In genomic region chr2:75224443-75224842, GRCm38 (mm10) we compare ENCODE assay signal across 8 mouse cellular contexts.
A peak's percentile ranks its signal among the peaks of the same experiment; 100 is the strongest.
DNase-seq lines count a peak whose midpoint lies in the region; ATAC-seq lines count a peak whose summit lies in the region.

No protein-coding gene starts in this region.

- no peak overlapping the region for H3K9ac ChIP-seq in heart, embryonic 14.5 days (ENCODE audit: low read length)

- no peaks in the 10 kb centered on the region for H3K36me3 ChIP-seq in heart, embryonic 14.5 days (ENCODE audit: control insufficient read depth, insufficient read depth, low read length)

- no peak overlapping the region for H3K4me2 ChIP-seq in heart, embryonic 14.5 days (ENCODE audit: low read length)

- H3K4me1 ChIP-seq in heart, embryonic 14.5 days (ENCODE audit: control insufficient read depth in 2 of 2, insufficient read depth in 2 of 2, low read length in 2 of 2) = peaks cover 0 to 2% of the 10 kb centered on the region in 2 experiments; a peak in 1 of 4 replicates

- DNase-seq in cerebellum, adult 11 months = peak; percentile 2
- DNase-seq in cerebellum, adult 11-12 months = no peak
- DNase-seq in right cerebral cortex, postnatal 10 days (ENCODE audit: low spot score in 2 of 2) = peak; percentile 55 to 62
- no peak for DNase-seq in right cerebral cortex, adult 18-20 months
- peak; percentile 73 to 79 for DNase-seq in kidney, postnatal 4 days
- peak; percentile 11 for DNase-seq in testis, postnatal 14 days (ENCODE audit: low spot score)
- no peak for DNase-seq in B cell, adult 2 months

- H3K9me3 ChIP-seq in heart, embryonic 14.5 days (ENCODE audit: control insufficient read depth, low read length) = no peaks in the 10 kb centered on the region

- ATAC-seq in heart, embryonic 14.5 days (ENCODE audit: insufficient number of reproducible peaks, insufficient read depth, low FRiP score, low read depth) = peak; percentile 68

- WGBS in heart, embryonic 14.5 days = 47% methylated on average over 5 of the region's 5 CpGs

- H3K27ac ChIP-seq in heart, embryonic 14.5 days (replicated peaks in 1 of 2; ENCODE audit: control insufficient read depth in 1 of 2, insufficient read depth in 1 of 2, low read depth in 2 of 2, low read length in 2 of 2) = no peak overlapping the region; a peak in 2 of 4 replicates

- H3K4me3 ChIP-seq in heart, embryonic 14.5 days (ENCODE audit: control insufficient read depth in 1 of 2, insufficient read depth in 1 of 2, low read depth in 1 of 2, low read length in 2 of 2) = no peak overlapping the region

- H3K27me3 ChIP-seq in heart, embryonic 14.5 days (ENCODE audit: control insufficient read depth, insufficient read depth, low read length) = no peaks in the 10 kb centered on the region

Comparison
In these comparisons a context has a peak if more than half of its experiments do, and no peak if none do; other contexts are left out.
1. DNase-seq: peak in cerebellum, adult 11 months (single experiment), right cerebral cortex, postnatal 10 days (2 of 2), kidney, postnatal 4 days (2 of 2) and testis, postnatal 14 days (single experiment); none in cerebellum, adult 11-12 months (single experiment), right cerebral cortex, adult 18-20 months (single experiment) and B cell, adult 2 months (0 of 2).